Mouse (Mus musculus) embryonic facial prominence, embryonic 11.5 days (tissue): Measurements from ENCODE around the gene Ptprd. TPM values are rescaled to one million over a fixed set of nuclear protein-coding genes. Genes with fewer than 3 reads are reported as not detected.

Experiments
- ATAC-seq: fragments of 200-750 bp; cut with Nextera tagmentation; replicated peaks from 2 replicates; pipeline ENCODE4 v1.8.0; 2017; ENCODE audit warnings: low read depth; ENCODE audit not compliant: insufficient number of reproducible peaks, low FRiP score, low TSS enrichment
- DNase-seq: peaks from one replicate; pipeline ENCODE4 v3.0.0-alpha.2; 2015; ENCODE audit warnings: low spot score
- H3K27ac ChIP-seq: fragments of 300-500 bp; sonication (generic); replicated peaks from 2 replicates; pipeline ENCODE4 v1.5.1; 2014; ENCODE audit warnings: mild to moderate bottlenecking, low read depth, low read length, control low read depth
- H3K27me3 ChIP-seq: fragments of 300-500 bp; sonication (generic); 2 replicates; pipeline ENCODE4 v1.6.1; 2014; ENCODE audit warnings: mild to moderate bottlenecking, low read length, moderate library complexity, mixed read lengths; ENCODE audit not compliant: control insufficient read depth, insufficient read depth
- H3K36me3 ChIP-seq: fragments of 300-500 bp; sonication (generic); replicated peaks from 2 replicates; pipeline ENCODE4 v1.6.1; 2014; ENCODE audit warnings: low read depth, mild to moderate bottlenecking, low read length, moderate library complexity, mixed read lengths; ENCODE audit not compliant: control insufficient read depth, insufficient read depth
- H3K4me1 ChIP-seq: fragments of 300-500 bp; sonication (generic); 2 replicates; pipeline ENCODE4 v1.6.1; 2014; ENCODE audit warnings: low read length, mixed read lengths; ENCODE audit not compliant: control insufficient read depth, insufficient read depth
- H3K4me2 ChIP-seq: fragments of 300-500 bp; sonication (generic); 2 replicates; pipeline ENCODE4 v1.6.1; 2014; ENCODE audit warnings: low read depth, mild to moderate bottlenecking, control low read depth, low read length, moderate library complexity
- H3K4me3 ChIP-seq: fragments of 300-500 bp; sonication (generic); 2 replicates; pipeline ENCODE4 v1.5.1; 2014; ENCODE audit warnings: low read depth, low read length, control low read depth
- H3K9ac ChIP-seq: fragments of 300-500 bp; sonication (generic); replicated peaks from 2 replicates; pipeline ENCODE4 v1.6.1; 2014; ENCODE audit warnings: mild to moderate bottlenecking, control low read depth, low read length
- H3K9me3 ChIP-seq: fragments of 300-500 bp; sonication (generic); replicated peaks from 2 replicates; pipeline ENCODE4 v1.6.1; 2016; ENCODE audit warnings: mild to moderate bottlenecking, low read length, inconsistent platforms, mixed read lengths; ENCODE audit not compliant: control insufficient read depth
- WGBS: fragments of 180-500 bp; shearing (Covaris S2); extraction: QIAGEN DNeasy Blood & Tissue Kit; methylation state at CpG from one replicate; pipeline ENCODE4 v1.1.7; 2014; 5-methylcytosine and 5-hydroxymethylcytosine counted together
- polyA plus RNA-seq: library from polyadenylated mRNA; unstranded; fragments of >200 nt; fragmentation: Nextera tagmentation; extraction: Ambion mirVana; gene quantifications from 2 replicates; pipeline ENCODE4 v1.2.1, GENCODE M21; 2014

Ptprd gene
- polyA plus RNA-seq, 1 experiment from 2014 or later = 19.9 TPM

DNA sequence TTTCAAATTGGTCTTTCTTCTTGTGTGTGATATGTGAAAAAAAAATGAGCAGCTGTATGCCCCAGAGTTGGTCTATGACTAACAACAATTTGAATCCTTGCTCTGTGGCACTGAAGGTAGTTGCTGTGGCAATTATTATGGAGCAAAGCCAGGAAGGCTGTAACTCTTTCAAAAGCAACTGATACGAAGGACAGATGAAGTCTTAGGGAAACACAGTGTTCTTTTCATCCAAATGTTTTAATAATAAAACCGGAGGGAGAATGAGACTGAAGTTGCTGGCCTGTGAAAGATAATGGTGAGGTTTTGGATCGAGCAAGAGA is 2187.3 kb downstream of the Ptprd start:
- Histone ChIP-seq H3K27ac (no peak overlapping the region), H3K36me3 (no peaks in the 10 kb centered on the region), H3K9me3 (no peaks in the 10 kb centered on the region), H3K4me3 (no peak overlapping the region), H3K4me2 (no peak overlapping the region), H3K9ac (no peak overlapping the region), H3K27me3 (no peaks in the 10 kb centered on the region), H3K4me1 (no peaks in the 10 kb centered on the region)
- no peak for DNase-seq
- no peak for ATAC-seq
- 85% methylated on average over 3 of the region's 3 CpGs for WGBS

DNA sequence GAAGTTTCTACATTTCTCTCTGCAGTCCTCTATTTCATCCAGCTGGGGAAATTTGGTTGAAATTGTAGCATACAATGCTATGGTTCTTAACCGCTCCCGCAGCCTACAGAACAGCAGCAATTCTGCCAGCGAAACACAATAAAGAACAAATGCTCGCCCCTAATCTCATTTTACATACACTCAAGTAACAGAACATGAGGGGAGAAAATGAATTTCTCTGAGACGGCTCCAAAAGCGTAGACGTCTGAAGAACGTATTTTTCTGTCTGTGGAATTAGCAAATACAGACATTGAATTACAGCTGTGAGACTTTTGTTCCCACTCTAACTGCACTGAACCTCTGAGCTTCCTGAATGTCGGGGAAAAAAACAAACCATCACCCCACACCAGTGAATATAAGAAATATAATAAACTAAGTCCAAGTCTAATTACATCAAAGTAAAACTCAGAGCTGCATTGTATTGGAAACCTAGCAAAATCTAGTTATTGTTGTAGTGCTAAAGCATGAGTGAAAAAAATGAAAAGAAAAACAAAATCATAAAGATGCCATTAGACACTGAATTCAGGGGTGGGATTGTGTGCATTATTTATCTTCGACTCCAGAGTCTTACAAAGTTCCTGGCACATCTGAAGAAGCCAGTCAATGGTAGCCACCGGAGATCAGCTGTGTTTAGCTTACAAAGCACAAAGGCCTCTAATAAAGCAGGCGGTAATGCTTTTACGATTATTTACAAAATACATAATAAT is 2187.8 kb downstream of the Ptprd start:
- H3K4me1 ChIP-seq = no peaks in the 10 kb centered on the region
- 75% methylated on average over 13 of the region's 13 CpGs for WGBS
- no peak for DNase-seq
- H3K9me3 ChIP-seq = no peaks in the 10 kb centered on the region
- H3K4me2 ChIP-seq = no peak overlapping the region
- no peaks in the 10 kb centered on the region for H3K27me3 ChIP-seq
- no peak overlapping the region for H3K4me3 ChIP-seq
- no peaks in the 10 kb centered on the region for H3K36me3 ChIP-seq
- H3K9ac ChIP-seq = no peak overlapping the region
- no peak overlapping the region for H3K27ac ChIP-seq
- no peak for ATAC-seq

DNA sequence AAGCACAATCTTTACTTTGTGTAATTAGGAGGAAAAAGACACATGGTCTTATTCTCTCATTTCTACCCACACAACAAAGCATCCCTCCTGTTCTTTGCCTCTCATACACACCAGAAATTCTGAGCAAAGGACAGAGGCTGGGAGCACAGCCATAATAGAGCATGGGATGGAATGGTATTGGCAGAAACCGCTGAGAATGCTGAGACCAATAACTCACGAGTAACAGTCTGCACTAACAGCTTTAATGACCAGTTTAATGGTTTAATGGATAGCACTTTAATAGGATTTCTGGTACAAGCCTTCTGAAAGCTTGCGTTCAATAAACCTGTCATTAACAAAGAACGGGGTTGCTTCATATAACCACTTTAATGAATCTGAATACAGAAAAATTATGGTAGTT is 2190.1 kb downstream of the Ptprd start:
- Histone ChIP-seq H3K9ac (no peak overlapping the region), H3K9me3 (no peaks in the 10 kb centered on the region), H3K27ac (no peak overlapping the region), H3K4me1 (no peaks in the 10 kb centered on the region), H3K36me3 (no peaks in the 10 kb centered on the region), H3K27me3 (no peaks in the 10 kb centered on the region), H3K4me3 (no peak overlapping the region), H3K4me2 (no peak overlapping the region)
- WGBS = 79% methylated on average over 4 of the region's 4 CpGs
- DNase-seq (no peak), ATAC-seq (no peak)

- Histone ChIP-seq H3K27ac (no peak overlapping the region), H3K9ac (no peak overlapping the region), H3K36me3 (no peaks in the 10 kb centered on the region), H3K4me2 (no peak overlapping the region), H3K9me3 (no peaks in the 10 kb centered on the region), H3K27me3 (no peaks in the 10 kb centered on the region), H3K4me1 (no peaks in the 10 kb centered on the region), H3K4me3 (no peak overlapping the region)
- 78% methylated on average over 3 of the region's 3 CpGs for WGBS
- DNase-seq (no peak), ATAC-seq (no peak)
These were observed 2196.7 kb downstream of the Ptprd start for GRCm38 (mm10) chr4:76015026-76015425.

- no peaks in the 10 kb centered on the region for H3K27me3 ChIP-seq
- ATAC-seq (no peak), DNase-seq (no peak)
- no peak overlapping the region for H3K9ac ChIP-seq
- 60% methylated on average over 3 of the region's 3 CpGs for WGBS
- no peak overlapping the region for H3K4me2 ChIP-seq
- H3K4me1 ChIP-seq = no peaks in the 10 kb centered on the region
- H3K36me3 ChIP-seq = no peaks in the 10 kb centered on the region
- H3K9me3 ChIP-seq = no peaks in the 10 kb centered on the region
- no peak overlapping the region for H3K27ac ChIP-seq
- no peak overlapping the region for H3K4me3 ChIP-seq
These were observed 2197.5 kb downstream of the Ptprd start for GRCm38 (mm10) chr4:76014151-76014840.

- no peaks in the 10 kb centered on the region for H3K27me3 ChIP-seq
- DNase-seq (no peak), ATAC-seq (no peak)
- H3K36me3 ChIP-seq = no peaks in the 10 kb centered on the region
- WGBS = 87% methylated on average over 4 of the region's 4 CpGs
- H3K27ac ChIP-seq = no peak overlapping the region
- H3K4me3 ChIP-seq = no peak overlapping the region
- H3K4me2 ChIP-seq = no peak overlapping the region
- H3K9ac ChIP-seq = no peak overlapping the region
- no peaks in the 10 kb centered on the region for H3K4me1 ChIP-seq
- H3K9me3 ChIP-seq = no peaks in the 10 kb centered on the region
These were observed 2203.2 kb downstream of the Ptprd start for GRCm38 (mm10) chr4:76008580-76008979.

- H3K27ac ChIP-seq = no peak overlapping the region
- no peak overlapping the region for H3K4me3 ChIP-seq
- no peak for DNase-seq
- H3K9me3 ChIP-seq = no peaks in the 10 kb centered on the region
- no peaks in the 10 kb centered on the region for H3K36me3 ChIP-seq
- H3K4me2 ChIP-seq = no peak overlapping the region
- H3K27me3 ChIP-seq = no peaks in the 10 kb centered on the region
- no peak overlapping the region for H3K9ac ChIP-seq
- 86% methylated on average over 3 of the region's 3 CpGs for WGBS
- no peaks in the 10 kb centered on the region for H3K4me1 ChIP-seq
- ATAC-seq = no peak
These were observed 2204.5 kb downstream of the Ptprd start for GRCm38 (mm10) chr4:76007219-76007618.

GRCm38 (mm10) chr4:76006717-76007116 is 2205.0 kb downstream of the Ptprd start:
- no peaks in the 10 kb centered on the region for H3K4me1 ChIP-seq
- H3K4me3 ChIP-seq = no peak overlapping the region
- no peak overlapping the region for H3K27ac ChIP-seq
- DNase-seq (no peak), ATAC-seq (no peak)
- H3K9me3 ChIP-seq = no peaks in the 10 kb centered on the region
- 39% methylated on average over 3 of the region's 3 CpGs for WGBS
- no peaks in the 10 kb centered on the region for H3K27me3 ChIP-seq
- H3K4me2 ChIP-seq = no peak overlapping the region
- no peaks in the 10 kb centered on the region for H3K36me3 ChIP-seq
- no peak overlapping the region for H3K9ac ChIP-seq
